Mouse (Mus musculus) B cell, adult 67 days (primary cell): ENCODE data around the gene Thumpd1. TPM values are rescaled to one million over a fixed set of nuclear protein-coding genes. Genes with fewer than 3 reads are reported as not detected.

Experiments
- total RNA-seq, 2 experiments: library from RNA; stranded (reverse); gene quantifications; 4 replicates each; pipeline ENCODE4 v1.2.4; 2023

The Thumpd1 gene
- 10 to 100 TPM; 69.8 to 84.5 TPM for total RNA-seq

GRCm38 (mm10) chr7:119720253-119720946, at the start of gene Thumpd1:
TSS of gene Thumpd1 (minus strand) at chr7:119720798.

GRCm38 (mm10) chr7:119760527-119760951, 39.9 kb upstream of the Thumpd1 start, which contains the start of gene Acsm3:
TSS of gene Acsm3 (plus strand) at chr7:119760923.

GRCm38 (mm10) chr7:119689726-119690125, 30.9 kb downstream of the Thumpd1 start, which contains the start of gene Acsm4:
TSS of gene Acsm4 (plus strand) at chr7:119690026.

Other genes starting within 250 kb of the Thumpd1 start
- gene Umod, start 241.5 kb downstream of the Thumpd1 start, total RNA-seq = not detected
- not detected for gene Acsm5, start 201.3 kb downstream of the Thumpd1 start, total RNA-seq
- gene Pdilt, start 197.3 kb downstream of the Thumpd1 start, total RNA-seq = not detected
- not detected for gene Acsm2, start 166.5 kb downstream of the Thumpd1 start, total RNA-seq
- gene Acsm1, start 113.8 kb downstream of the Thumpd1 start, total RNA-seq = not detected
- gene Acsm4, start 30.8 kb downstream of the Thumpd1 start, total RNA-seq = not detected
- not detected for gene Acsm3, start 40.1 kb upstream of the Thumpd1 start, total RNA-seq
- gene Rexo5, start 73.2 kb upstream of the Thumpd1 start, total RNA-seq = 1 to 10 TPM; 8.8 to 9.8 TPM
- 1 to 10 TPM; 4.7 to 6.2 TPM for gene Eri2, start 73.3 kb upstream of the Thumpd1 start, total RNA-seq
- 1 to 10 TPM; 3.5 to 5.7 TPM for gene Lyrm1, start 175.1 kb upstream of the Thumpd1 start, total RNA-seq
- 10 to 100 TPM; 14.8 to 16.5 TPM for gene Dcun1d3, start 175.5 kb upstream of the Thumpd1 start, total RNA-seq